Mouse (Mus musculus) kidney, embryonic 16.5 days (tissue): ENCODE measurements at regions not wholly inside any gene's neighbourhood (a gene's known extent, or its start where the extent isn't known, plus 50 kb on each side); places are given as distances from the start of the nearest gene placed in this dataset.

Experiments
- ATAC-seq: fragments of 200-750 bp; cut with Nextera tagmentation; 2 replicates; pipeline ENCODE4 v1.8.0; 2017; ENCODE audit warnings: moderate TSS enrichment; ENCODE audit not compliant: low FRiP score, low TSS enrichment
- H3K27ac ChIP-seq: fragments of 300-500 bp; sonication (generic); 2 replicates; pipeline ENCODE4 v1.5.1; 2014; ENCODE audit warnings: low read length
- H3K27me3 ChIP-seq: fragments of 300-500 bp; sonication (generic); 2 replicates; pipeline ENCODE4 v1.6.1; 2014; ENCODE audit warnings: low read length, control low read depth, mixed read lengths; ENCODE audit not compliant: insufficient read depth
- H3K36me3 ChIP-seq: fragments of 300-500 bp; sonication (generic); 2 replicates; pipeline ENCODE4 v1.6.1; 2014; ENCODE audit warnings: low read length, control low read depth, mixed read lengths; ENCODE audit not compliant: insufficient read depth
- H3K4me1 ChIP-seq: fragments of 300-500 bp; sonication (generic); 2 replicates; pipeline ENCODE4 v1.6.1; 2014; ENCODE audit warnings: low read length, control low read depth, mixed read lengths; ENCODE audit not compliant: insufficient read depth
- H3K4me2 ChIP-seq: fragments of 300-500 bp; sonication (generic); replicated peaks from 2 replicates; pipeline ENCODE4 v1.6.1; 2014; ENCODE audit warnings: low read depth, low read length
- H3K4me3 ChIP-seq: fragments of 300-500 bp; sonication (generic); 2 replicates; pipeline ENCODE4 v1.5.1; 2014; ENCODE audit warnings: mild to moderate bottlenecking, low read length
- H3K9ac ChIP-seq: fragments of 300-500 bp; sonication (generic); replicated peaks from 2 replicates; pipeline ENCODE4 v1.6.1; 2014; ENCODE audit warnings: low read length
- H3K9me3 ChIP-seq: fragments of 300-500 bp; sonication (generic); 2 replicates; pipeline ENCODE4 v1.6.1; 2016; ENCODE audit warnings: low read length, control low read depth
- WGBS: fragments of 180-500 bp; shearing (Covaris S2); extraction: QIAGEN DNeasy Blood & Tissue Kit; methylation state at CpG from one replicate; pipeline ENCODE4 v1.1.7; 2014; 5-methylcytosine and 5-hydroxymethylcytosine counted together

DNA sequence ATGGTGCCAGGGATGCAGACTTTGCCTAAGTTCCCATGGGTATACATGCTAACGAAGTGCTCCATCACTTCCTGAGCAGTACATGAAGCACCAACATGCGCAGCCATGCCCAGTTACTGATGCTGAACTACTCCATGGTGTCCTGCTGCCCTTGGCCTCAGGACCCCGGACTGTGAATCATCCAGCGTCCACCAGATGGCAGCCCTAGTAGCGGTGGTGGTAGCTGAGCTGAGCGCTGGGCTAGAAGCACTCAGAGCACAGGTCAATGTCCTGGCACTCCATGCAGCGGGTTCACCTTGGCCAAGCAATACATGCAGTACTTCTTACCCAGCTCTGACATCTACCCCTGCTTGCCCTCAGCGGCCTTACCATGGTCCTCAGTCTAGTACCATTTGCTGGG, 57.1 kb upstream of the Syn3 start:
- H3K9ac ChIP-seq: no peak overlapping the region

More for the DNA sequence above, 57.1 kb upstream of the Syn3 start:
- no peaks in the 10 kb centered on the region for H3K36me3 ChIP-seq
- H3K4me1 ChIP-seq: no peaks in the 10 kb centered on the region
- no peak overlapping the region for H3K4me2 ChIP-seq
- no peak overlapping the region for H3K4me3 ChIP-seq
- 68% methylated on average over 8 of the region's 8 CpGs for WGBS
- no peaks in the 10 kb centered on the region for H3K27me3 ChIP-seq
- no peaks in the 10 kb centered on the region for H3K9me3 ChIP-seq
- H3K27ac ChIP-seq: no peak overlapping the region
- ATAC-seq: no peak
